Mouse (Mus musculus) small intestine, adult 2 months (tissue): ENCODE measurements around the gene Strap.

ENCODE experiments used
- CTCF ChIP-seq: fragments of 200-500 bp; IDR thresholded peaks from 2 replicates; pipeline ENCODE4 v1.5.1; 2012; ENCODE audit warnings: low read depth, mild to moderate bottlenecking, control low read depth, inconsistent platforms, low read length, moderate library complexity, mixed read lengths; ENCODE audit not compliant: insufficient replicate concordance, insufficient read length; ENCODE audit errors: extremely low read depth
- POLR2A ChIP-seq: fragments of 200-500 bp; IDR thresholded peaks from 2 replicates; pipeline ENCODE4 v1.6.1; 2012; ENCODE audit warnings: low read depth, mild to moderate bottlenecking, control low read depth, inconsistent platforms, low read length, moderate library complexity

DNA sequence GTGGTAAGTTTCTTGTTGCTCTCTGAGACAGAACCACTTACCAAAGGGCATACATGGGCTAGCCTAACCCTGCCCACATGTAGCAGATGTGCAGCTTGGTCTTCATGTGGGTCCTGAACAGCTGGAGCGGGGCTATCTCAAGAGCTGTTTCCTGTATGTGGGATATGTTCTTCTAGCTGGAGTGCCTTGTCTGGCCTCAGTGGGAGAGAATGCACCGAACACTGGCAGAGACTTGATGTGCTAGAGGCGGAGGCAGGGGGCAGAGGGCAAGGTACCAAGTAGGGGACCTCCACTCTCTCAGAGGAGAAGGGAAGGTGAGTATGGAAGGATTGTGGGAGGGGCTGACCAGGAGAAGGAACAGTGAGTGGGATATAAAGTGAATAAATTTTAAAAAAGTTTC, 32.7 kb upstream of the Strap start:
- no peak for TF ChIP-seq CTCF
- no peak for TF ChIP-seq POLR2A
